Mouse (Mus musculus) cortical plate, adult 2 months (tissue): Measurements from ENCODE around the gene 2310007B03Rik. TPM values are rescaled to one million over a fixed set of nuclear protein-coding genes. Genes with fewer than 3 reads are reported as not detected.

Source experiments
- H3K27ac ChIP-seq: fragments of 200-500 bp; 2 replicates; pipeline ENCODE4 v1.5.1; 2012; ENCODE audit warnings: low read length, control low read depth, inconsistent platforms; ENCODE audit not compliant: insufficient read depth
- H3K4me1 ChIP-seq: fragments of 200-500 bp; 2 replicates; pipeline ENCODE4 v1.6.1; 2011; ENCODE audit warnings: low read length; ENCODE audit not compliant: control insufficient read depth, insufficient read depth
- H3K4me3 ChIP-seq: fragments of 200-500 bp; 2 replicates; pipeline ENCODE4 v1.5.1; 2011; ENCODE audit warnings: mild to moderate bottlenecking, low read length, control low read depth; ENCODE audit not compliant: insufficient read depth
- CTCF ChIP-seq: fragments of 200-500 bp; IDR thresholded peaks from 2 replicates; pipeline ENCODE4 v1.5.1; 2011; ENCODE audit warnings: mild to moderate bottlenecking, control low read depth, low read length; ENCODE audit not compliant: insufficient read depth; ENCODE audit errors: extremely low read depth
- POLR2A ChIP-seq: fragments of 200-500 bp; IDR thresholded peaks from 2 replicates; pipeline ENCODE4 v1.6.1; 2011; ENCODE audit warnings: mild to moderate bottlenecking, low read length, control low read depth; ENCODE audit not compliant: insufficient read depth; ENCODE audit errors: extremely low read depth
- polyA plus RNA-seq: library from polyadenylated mRNA; depleted of rRNA; stranded (reverse); fragments of >200 nt; gene quantifications from 2 replicates; pipeline ENCODE4 v1.2.3, GENCODE M21; 2012

2310007B03Rik gene
- polyA plus RNA-seq, 1 experiment, result not detected

- H3K4me1 ChIP-seq, result peaks cover 2% of the 10 kb centered on the region; the same call in 1 of the 2 replicates
- H3K4me3 ChIP-seq, result no peak overlapping the region
- no peak overlapping the region for H3K27ac ChIP-seq
- no peak for TF ChIP-seq CTCF
- TF ChIP-seq POLR2A, result no peak
Observed at GRCm38 (mm10) chr1:93159566-93160500, 915 bp downstream of the 2310007B03Rik start.

- no peak for TF ChIP-seq CTCF
- Histone ChIP-seq H3K4me1 (peaks cover 2% of the 10 kb centered on the region; the same call in 1 of the 2 replicates), H3K4me3 (no peak overlapping the region), H3K27ac (no peak overlapping the region)
Observed at GRCm38 (mm10) chr1:93158916-93159315, 1.8 kb downstream of the 2310007B03Rik start.

GRCm38 (mm10) chr1:93157566-93157965 lies 3.2 kb downstream of the 2310007B03Rik start:
- Histone ChIP-seq H3K4me3 (no peak overlapping the region), H3K27ac (no peak overlapping the region), H3K4me1 (peaks cover 2% of the 10 kb centered on the region; the same call in 1 of the 2 replicates)
- TF ChIP-seq CTCF, result no peak
- no peak for TF ChIP-seq POLR2A

DNA sequence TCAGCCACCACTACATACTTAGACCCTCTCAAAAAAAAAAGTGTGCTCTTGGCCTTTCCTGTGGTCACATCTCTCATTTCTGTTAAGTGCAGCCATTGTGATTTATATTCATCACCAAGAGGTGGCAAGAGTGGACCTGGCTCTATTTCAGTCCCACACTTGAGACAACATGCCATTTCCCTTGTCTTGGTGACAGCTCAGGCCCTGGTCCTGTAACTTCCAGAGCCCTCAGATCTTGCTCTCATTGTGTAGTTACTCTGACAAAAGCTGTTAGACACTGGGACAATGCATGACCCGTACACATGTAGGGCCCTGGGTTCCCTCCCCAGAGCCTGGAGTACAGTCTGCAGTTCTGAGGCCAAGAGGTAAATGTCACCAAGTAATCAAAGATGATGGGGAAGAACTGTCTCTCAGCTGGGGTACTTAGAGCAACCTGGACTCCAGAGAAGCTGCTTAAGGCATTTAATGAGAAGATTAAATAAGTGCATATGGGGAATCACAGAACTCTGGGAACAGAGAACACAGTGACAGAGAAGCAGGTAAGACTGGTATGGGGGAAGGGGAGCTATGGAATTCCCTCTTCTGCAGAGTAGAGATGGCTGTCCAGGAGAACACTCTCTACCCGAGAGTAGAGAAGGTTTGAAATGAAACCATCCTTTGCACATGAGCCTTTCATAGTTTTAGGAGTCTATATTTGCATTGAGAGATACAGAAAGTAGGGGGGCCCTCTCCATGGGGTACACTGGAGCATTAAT lies 9.7 kb downstream of the 2310007B03Rik start:
- Histone ChIP-seq H3K4me1 (no peaks in the 10 kb centered on the region), H3K4me3 (no peak overlapping the region), H3K27ac (no peak overlapping the region)
- no peak for TF ChIP-seq CTCF
- no peak for TF ChIP-seq POLR2A

- TF ChIP-seq CTCF, result no peak
- TF ChIP-seq POLR2A, result no peak
- no peak overlapping the region for H3K4me3 ChIP-seq
- no peak overlapping the region for H3K27ac ChIP-seq
- H3K4me1 ChIP-seq, result no peaks in the 10 kb centered on the region
Observed at GRCm38 (mm10) chr1:93144176-93144575, 16.6 kb downstream of the 2310007B03Rik start.

DNA sequence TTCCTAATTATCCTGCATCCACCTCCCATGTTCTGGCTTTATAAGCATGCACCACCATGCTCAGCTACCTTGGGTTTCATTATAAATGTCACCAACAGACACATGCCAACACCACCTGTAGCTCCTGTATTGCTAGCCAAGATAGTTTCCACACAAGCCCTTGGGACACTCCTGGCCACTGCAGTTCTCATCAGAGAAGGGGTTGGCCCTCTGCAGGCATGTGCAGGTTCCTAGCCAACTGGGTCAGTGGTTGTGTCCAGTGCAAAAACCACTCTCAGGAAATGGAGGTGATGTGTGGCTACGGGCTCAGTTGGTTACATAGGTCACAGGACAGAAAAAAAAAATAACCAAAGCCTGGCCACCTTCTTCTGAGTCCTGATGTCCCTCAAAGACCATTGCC lies 17.9 kb downstream of the 2310007B03Rik start:
- H3K4me1 ChIP-seq, result no peaks in the 10 kb centered on the region
- no peak overlapping the region for H3K4me3 ChIP-seq
- TF ChIP-seq CTCF, result no peak
- no peak for TF ChIP-seq POLR2A
- no peak overlapping the region for H3K27ac ChIP-seq

DNA sequence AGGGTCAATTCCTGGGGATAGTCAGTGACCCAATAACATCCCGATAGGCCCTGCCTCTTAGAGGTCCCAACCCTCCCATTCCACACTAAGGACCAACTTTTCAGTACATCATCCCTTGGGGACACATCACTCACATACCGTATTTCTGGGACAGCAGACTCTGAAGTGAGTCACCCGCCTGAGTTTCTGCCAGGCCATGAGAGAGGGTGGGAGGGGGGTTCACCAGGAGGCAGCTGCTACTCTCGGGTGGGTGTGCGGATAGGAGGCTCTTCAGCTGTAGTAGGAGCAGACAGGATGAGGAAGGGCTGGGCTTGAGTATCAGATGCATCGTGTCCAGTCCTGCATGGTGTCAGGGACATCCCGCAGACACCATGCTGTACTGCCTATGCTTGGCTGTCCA lies 21.0 kb downstream of the 2310007B03Rik start:
- no peak for TF ChIP-seq CTCF
- no peak for TF ChIP-seq POLR2A
- H3K27ac ChIP-seq, result no peak overlapping the region
- no peak overlapping the region for H3K4me3 ChIP-seq
- no peaks in the 10 kb centered on the region for H3K4me1 ChIP-seq

GRCm38 (mm10) chr1:93138534-93138933 lies 22.2 kb downstream of the 2310007B03Rik start:
- TF ChIP-seq POLR2A, result no peak
- TF ChIP-seq CTCF, result no peak
- no peak overlapping the region for H3K4me3 ChIP-seq
- H3K27ac ChIP-seq, result no peak overlapping the region
- no peaks in the 10 kb centered on the region for H3K4me1 ChIP-seq

DNA sequence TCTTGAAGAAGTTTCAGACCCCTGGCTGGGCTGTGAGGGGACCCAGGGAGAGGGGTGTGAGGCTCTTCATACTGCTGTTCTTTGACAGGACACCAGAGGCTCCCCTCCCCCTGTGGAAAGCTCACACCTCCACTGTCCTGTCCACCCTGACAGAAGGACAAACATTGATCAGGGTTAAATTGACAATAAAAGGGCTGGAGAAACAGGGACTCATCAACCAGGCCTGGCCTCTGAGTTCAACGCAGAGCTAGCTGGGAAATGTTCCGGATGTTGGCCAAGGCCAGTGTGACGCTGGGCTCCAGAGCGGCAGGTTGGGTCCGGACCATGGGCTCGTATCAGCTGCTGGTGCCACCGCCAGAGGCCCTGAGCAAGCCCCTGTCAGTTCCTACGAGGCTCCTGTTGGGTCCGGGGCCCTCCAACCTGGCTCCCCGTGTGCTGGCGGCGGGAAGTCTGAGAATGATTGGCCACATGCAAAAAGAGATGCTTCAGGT lies 25.7 kb downstream of the 2310007B03Rik start, which contains the start of gene Agxt:
Agxt (plus strand) TSS at position 205 of the 491 bp plus-strand sequence.
- no peak for TF ChIP-seq POLR2A
- TF ChIP-seq CTCF, result no peak
- Histone ChIP-seq H3K4me1 (no peaks in the 10 kb centered on the region), H3K4me3 (no peak within 1 kb of the TSS), H3K27ac (no peak within 1 kb of the TSS)
